Mouse (Mus musculus) liver, embryonic 14.5 days (tissue): ENCODE measurements around the gene Zbtb1.

Experiments
- CTCF ChIP-seq: IDR thresholded peaks from 2 replicates; pipeline ENCODE4 v1.5.1; 2016; ENCODE audit warnings: antibody characterized with exemption, low read depth, control low read depth
- EP300 ChIP-seq: IDR thresholded peaks from 2 replicates; pipeline ENCODE4 v1.6.1; 2016; ENCODE audit warnings: antibody characterized with exemption, low read depth

DNA sequence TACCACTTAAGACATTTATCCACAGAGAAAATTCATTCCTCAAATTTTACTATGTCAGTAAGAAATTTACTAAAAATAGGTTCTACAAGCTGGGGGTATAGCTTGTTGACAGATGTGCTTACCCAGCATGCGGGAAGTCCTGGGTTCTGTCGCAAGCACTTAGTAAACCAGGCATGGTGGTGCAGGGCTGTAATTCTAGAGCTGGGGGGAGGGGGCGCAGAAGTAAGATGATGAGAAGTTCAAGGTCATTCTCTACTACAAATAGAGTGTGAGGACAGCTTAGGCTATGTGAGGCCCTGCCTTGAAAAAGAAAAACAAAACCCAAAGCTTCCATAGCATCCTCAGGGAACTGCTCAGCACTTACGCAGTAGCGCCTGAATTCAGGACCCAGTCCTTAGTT lies 8.5 kb downstream of the Zbtb1 start:
- TF ChIP-seq CTCF (no peak), EP300 (no peak)
